Mouse (Mus musculus) CD4-positive, CD25-positive, alpha-beta regulatory T cell, adult 4 months (primary cell): ENCODE measurements around the gene Ufd1. TPM values are rescaled to one million over a fixed set of nuclear protein-coding genes. Genes with fewer than 3 reads are reported as not detected.
A peak's percentile ranks its signal among the peaks of the same experiment; 100 is the strongest.

ENCODE experiments used
- ATAC-seq: one replicate; pipeline ENCODE4 v1.8.0; 2017
- polyA plus RNA-seq, 2 experiments: library from polyadenylated mRNA; unstranded; fragments of 100-300 nt; shearing (Covaris generic); gene quantifications; one replicate each; pipeline ENCODE4 v1.2.1; 2017

Gene Ufd1
- polyA plus RNA-seq: 100 to 1,000 TPM; 118 to 162 TPM

DNA sequence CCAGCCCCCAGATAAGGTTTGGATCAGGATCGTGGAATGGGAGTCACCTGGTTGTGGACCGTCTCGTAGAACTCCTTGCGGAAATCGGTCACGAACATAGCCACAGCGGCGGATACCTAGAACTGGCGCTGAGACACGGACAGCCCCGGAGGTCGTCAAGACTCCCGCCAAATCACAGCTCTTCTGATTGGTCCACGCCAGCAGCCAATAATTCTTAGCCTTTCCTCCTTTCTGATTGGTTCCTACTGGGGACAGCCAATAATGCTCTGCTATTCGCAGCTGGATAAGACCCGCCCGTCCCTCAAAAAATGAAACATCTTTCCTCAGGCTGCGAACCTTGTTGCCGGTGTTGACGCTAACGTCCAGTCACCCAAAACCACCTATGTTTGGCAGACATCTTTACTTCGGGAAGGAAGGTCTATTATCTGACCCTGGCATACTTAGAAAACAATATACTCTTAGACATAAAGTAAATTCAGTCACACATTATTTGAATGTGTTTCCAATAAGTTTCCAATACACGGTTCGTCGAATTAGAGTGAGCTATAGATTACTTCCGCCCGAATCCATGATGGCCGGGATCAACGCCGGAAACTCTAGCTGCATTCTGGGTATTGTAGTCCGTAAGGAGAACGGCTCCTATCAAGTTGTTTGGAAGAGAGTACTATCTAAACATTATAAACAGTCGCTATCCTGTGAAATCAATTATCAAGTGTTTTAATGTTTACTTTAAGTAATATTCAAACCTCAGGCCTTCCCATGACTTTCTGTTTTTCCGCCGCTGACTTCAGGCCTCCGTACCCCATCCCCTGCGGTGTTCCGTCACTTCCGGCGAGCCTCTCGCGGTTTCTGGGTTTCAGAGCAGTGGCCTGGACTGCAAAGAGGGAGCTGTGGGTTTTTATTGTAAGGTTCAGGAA is at the start of gene Ufd1, which contains the start of gene Cdc45:
Ufd1 (plus strand) TSS at position 312 of the 917 bp plus-strand sequence.
Cdc45 (minus strand) TSS at position 520 of the 917 bp plus-strand sequence.
- ATAC-seq: peak; percentile 90

DNA sequence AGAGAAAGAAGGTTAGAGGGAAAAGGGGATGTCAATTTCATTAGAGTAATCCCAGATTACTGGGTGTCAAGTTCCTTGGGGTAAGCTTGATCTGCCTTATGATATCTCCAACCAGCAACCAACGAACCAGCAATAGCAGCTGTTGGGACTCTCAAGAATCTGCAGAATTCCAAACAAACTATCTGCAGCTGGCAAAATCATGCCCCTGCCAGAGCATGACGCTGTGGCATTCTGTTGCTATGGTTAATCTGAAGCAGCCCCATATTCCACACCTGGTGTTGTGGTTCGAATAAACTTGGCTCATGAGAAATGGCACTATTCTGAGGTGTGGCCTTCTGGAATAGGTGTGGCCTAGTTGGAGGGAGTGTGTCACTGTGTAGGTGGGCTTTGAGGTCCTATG is 48.6 kb upstream of the Ufd1 start:
- ATAC-seq: no peak

DNA sequence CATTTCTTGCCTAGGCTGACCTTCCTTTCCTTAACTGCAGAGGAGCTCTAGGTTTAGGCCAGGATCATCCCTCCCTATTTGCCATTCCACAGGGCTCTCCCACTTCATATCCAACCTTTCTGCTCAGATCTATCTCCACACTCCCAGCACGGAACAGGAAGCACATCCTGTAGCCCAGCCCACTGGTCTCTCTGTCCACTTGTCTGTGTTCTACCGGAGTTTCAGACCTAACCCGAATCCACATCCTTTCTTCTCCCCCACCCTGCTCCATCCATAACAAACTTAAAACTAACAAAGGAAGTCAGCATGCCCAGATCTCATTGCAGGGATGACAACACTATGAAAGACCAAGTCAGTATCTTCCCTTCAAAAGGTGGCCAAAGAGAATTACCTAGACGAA is 45.2 kb upstream of the Ufd1 start:
- no peak for ATAC-seq

DNA sequence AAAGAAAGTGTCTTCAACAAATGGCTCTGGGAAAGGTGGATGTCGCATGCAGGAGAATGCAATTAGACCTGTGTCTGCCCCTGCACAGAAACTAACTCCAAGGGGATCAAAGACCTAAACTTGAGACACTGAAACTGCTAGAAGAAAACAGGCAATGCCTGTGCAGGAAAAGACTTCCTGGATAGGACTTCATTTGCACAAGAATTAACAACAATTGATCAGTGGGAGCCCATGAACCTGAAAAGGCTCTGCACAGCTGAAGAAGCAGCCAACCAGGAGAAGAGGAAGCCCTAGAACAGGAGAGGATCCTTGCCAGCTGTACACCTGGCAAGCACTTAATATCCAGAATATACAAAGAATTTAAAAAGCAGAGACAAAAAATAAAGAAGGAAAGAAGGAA is 42.1 kb upstream of the Ufd1 start:
- no peak for ATAC-seq

DNA sequence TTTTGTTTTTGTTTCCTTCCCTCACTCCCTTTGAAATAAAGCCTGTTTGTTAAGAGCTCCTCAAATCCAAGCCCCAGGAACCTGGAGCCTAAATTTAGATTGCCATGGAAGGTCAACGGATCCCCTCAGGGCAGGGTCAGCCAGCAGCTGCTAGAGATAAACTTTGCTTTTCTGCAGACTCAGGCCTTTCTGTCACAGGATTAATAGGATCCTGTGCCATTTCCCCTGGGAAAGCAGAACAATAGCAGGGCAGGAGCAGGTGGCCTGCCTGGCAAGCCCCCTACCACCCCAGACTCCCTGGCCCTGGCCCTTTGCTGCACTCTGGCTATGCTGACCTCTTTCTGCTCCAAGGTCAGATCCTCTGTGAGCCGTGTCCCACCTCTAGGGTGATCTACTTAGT is 37.6 kb upstream of the Ufd1 start:
- ATAC-seq: no peak

DNA sequence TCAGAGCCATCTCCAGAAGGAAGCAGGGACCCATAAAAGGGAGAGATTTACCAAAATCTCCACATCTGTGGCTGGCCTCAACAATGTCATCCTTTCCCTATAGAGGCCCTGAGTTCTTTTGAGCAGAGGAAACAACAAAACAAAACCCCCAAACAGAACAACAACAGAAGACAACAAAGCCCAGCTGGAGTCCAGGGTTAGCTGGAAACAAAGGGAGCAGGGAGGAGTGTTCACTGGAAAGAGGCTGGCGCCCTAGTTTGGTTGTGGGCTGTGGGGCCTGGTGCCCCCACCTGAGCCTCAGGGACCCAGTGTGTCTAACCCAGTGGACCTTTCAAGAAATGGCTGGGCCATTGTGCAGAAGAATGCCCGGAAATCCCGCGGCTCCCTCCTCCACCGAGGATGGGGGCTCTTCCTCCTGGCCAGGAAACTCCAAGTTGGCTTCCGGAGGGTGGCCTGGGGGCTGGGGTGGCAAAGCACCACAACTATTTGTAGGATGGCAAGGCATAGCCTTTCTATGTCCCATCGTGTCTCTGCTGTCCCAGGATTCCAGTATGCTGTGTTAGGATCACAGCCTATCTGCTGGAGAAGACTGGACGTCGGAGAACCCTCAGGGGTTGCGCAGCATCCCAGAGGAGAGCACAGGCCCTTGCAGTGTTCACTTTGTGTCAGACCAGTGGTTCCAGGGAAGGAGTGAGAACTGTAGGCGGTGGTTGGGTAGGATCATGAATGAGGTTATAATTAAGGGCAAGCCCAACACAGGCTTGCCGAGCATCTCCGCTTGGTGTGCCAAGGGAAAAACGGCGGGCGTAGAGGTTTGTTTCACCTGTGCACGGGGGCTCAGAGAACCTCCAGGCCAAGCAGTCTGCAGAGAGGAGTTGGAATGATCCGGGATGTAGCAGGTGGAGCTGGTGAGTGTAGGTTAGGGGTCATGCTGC is 35.7 kb upstream of the Ufd1 start:
- no peak for ATAC-seq

DNA sequence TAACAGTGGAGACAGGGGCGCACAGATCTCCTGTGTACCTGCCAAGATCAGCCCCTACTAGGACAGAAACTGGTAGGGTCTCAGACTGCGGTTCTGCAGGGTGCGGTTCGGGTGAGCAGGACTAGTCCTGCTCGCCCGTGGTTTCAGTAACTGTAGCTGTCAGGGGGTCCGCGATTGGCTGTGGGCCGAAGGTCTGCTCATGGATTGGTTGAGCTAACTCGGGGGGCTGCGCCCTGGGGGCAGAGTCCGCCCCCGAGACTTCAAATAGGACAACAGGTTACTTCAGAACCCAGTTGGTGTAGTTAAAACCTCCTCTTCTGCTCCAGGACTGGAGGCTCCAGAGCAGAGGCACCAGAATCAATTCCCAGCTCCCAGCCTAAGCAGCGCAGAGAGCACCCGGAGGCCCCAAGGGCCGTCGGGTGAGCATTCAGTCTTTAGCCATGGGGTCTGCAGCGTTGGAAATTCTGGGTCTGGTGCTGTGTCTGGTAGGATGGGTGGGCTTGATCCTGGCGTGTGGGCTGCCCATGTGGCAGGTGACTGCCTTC is 35.0 kb upstream of the Ufd1 start, which contains the start of gene Cldn5:
Cldn5 (plus strand) TSS at position 292 of the 545 bp plus-strand sequence.
- ATAC-seq: no peak

DNA sequence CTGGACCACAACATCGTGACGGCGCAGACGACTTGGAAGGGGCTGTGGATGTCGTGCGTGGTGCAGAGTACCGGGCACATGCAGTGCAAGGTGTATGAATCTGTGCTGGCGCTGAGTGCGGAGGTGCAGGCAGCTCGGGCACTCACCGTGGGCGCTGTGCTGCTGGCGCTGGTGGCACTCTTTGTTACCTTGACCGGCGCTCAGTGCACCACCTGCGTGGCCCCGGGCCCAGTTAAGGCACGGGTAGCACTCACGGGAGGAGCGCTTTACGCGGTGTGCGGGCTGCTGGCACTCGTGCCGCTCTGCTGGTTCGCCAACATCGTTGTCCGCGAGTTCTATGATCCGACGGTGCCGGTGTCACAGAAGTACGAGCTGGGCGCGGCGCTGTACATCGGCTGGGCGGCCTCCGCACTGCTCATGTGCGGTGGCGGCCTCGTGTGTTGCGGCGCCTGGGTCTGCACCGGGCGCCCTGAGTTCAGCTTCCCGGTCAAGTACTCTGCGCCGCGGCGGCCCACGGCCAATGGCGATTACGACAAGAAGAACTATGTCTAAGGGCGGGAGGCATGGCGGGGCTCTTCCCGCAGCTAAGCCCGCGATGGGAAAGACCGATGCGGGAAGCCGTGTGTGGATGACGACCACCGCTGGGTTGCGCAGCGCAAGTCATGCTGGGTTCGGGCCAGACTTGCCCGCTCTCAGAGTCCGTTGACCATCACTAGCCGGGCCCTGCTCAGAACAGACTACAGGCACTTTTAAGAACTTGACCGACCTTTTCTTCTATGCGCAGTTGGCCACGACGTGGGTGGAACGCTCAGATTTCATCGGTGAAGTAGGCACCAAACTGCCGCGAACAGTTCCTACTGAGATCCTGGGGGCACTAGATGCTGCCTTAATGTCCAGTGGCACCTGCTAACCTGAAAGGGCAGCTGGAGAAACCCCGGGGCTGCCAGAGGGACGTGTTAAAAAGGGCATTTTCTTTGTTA is 34.2 kb upstream of the Ufd1 start:
- no peak for ATAC-seq

DNA sequence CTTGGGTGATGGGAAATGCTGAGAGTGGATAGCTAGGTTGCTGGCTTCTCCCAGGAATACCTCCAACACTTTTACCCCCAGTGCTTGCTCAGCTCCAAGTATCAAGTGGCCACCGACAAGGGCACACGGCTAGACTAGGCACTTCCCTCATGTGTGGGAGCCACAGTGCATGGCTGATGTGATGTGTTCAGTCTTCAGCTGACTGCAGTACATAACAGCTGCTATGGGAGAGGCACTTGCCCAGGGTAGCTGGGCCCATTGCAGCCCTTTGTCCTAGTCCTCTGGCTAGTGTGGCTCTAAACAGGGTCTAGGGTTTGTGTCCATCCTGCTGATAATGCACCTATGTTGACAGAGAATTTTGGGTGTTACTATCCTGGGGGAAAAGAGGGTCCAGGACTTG is 33.1 kb upstream of the Ufd1 start:
- no peak for ATAC-seq

DNA sequence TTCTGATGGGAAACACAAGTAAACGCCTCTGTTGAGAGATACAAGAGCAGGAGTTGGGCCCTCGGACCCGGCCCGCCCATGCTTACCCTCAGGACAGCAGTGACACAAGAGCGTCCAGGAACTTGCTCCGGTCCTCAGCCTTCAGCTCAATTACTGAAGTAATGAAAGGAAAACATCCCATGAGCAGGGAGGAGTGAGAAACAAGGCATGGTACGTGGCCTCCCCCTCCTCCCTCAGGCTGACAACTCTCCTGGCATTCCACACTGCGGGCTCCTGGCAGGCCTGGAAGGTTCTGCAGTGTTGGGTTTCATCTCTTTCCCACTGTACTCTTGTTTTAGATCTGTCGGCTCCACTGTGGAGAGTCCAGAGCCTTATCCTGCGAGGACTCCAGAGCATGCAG is 29.8 kb upstream of the Ufd1 start:
- ATAC-seq: no peak

DNA sequence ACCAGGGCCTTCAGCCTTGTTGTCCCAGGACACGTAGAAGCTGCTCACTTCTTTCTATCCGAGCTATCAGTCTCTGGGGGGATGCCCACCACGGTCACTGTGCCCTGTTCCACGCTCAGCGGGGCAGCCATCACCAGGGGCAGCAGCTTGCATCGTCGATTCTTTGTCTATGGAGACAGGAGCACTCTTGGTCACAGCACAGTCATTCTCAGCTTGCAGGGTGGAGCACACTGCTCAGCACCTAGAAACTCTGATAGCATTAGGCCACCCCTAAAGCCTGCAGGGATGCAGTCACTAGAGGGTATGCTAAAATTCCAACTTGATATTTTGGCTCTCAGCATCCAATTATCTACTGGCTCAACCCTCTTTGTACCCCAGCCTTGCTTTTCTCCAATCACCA is 26.6 kb upstream of the Ufd1 start:
- no peak for ATAC-seq

DNA sequence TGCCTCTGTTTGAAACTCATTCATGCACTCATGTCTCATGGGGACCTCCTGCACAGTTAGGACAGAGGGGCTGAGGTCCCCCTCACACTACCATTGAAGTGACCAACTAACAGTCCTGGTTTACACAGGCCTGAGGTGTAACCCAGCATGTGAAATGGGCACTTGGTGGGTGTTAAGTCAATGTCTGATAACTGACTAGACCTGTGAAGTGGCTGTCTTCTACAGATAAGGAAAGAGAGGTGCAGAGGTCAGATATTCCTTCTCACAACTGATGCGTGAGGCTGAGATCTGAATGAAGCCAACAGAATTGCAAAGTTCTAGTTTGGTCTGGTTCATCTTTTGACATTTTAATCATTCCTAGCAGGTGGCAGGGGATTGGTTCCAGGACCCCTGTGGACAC is 26.1 kb upstream of the Ufd1 start:
- no peak for ATAC-seq

DNA sequence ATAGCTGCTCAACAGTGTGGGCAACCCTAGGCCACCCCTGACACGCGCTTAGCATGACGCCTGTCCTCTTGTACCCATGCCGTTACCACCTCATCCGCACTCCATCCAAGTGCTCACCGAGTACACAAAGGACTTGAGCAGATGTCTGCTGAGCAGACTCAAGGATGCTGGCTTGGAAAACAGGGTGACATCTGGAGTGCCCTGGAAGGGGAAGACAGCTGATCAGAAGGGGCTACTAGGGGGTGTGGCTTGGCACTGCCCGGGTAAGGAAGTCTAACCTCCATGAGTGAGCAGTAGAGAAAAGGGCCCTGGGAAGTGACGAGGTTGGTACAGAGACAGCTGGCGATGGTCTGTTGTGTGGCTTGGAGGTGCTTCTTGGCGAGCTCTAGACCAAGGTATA is 24.9 kb upstream of the Ufd1 start:
- ATAC-seq: no peak

DNA sequence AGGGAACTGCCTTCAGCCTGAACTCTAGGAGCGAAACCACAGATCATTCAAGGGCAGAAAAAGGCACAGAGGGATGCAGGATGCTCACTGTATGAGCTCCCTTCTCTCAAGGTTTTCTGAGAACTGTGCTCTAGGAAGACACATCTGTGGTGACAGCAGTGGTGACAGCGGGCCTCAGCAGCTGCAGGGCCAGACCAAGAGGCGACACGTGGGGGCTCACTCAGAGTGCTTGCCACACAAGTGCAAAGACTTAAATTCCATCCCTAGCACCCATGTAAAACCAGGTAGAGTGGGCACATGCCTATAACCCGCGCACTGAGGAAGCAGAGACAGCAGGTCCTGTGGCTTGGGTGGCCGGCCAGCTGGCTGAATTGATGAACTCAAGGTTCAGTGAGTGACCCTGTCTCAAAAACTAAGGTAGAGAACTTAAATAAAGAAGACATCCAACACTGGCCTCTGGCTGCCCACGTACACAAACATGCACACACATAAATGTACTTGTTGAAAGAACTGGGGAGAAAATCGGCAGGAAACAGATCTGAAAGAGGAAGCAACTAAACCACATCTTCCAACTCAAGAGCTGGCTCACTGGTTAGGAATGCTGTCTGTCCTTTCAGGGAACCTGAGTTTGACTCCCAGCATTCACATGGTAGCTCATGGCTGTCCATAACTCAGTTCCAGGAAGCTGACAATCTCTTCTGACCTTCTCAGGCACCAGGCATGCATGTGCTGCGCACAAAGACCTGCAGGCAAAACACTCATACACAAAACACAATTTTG is 22.8 kb upstream of the Ufd1 start:
- ATAC-seq: no peak

DNA sequence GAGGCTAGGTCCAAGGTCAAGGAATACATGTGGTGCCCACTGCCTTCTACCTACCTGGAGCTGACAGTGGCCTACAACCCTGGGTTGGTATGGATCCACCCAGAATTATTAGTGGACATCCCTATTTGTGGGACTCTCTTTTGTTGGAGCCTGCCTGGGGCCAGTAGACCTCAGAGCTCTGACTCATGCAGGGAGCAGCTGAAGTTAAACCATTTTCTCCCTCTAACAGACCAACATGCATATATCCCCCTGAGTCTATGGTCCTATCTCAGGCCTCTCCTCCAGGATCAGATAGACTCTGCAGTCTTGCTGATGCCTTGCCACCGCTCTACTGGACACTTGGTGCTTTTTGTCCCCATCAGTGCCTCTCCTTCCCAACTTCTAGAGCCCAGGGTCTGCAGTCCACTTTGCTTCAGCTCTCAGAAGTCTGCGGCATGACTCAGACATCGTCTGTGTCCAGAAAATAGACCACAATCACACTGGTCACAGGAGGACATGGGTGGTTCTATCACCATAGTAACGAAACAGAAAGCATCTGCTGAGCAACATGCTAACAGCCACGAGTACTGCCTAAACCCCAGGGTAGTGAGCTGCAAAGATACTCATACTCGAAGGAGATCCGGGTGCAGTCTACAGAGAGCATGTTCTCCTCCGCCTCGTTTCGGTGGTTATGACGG is 16.2 kb upstream of the Ufd1 start:
- ATAC-seq: no peak

DNA sequence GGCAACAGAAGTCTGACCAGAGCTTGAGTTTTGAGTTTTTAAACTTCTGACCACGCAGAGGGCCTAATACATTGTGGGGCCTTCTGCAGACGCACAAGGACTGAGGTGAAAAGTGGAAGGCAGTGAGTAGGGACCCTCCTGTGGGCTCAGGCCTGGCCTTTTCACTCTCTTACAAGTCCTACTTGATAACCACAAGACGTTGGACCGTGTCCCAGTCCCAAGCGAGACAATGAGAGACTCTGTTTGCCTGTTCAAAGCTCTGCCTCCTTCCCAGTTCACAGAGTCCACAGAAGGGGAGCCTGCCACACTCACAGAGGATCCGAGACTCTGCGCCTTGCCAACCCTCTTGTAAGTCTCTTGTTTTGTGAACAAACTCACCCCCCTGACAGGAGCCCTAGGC is 14.9 kb upstream of the Ufd1 start:
- ATAC-seq: no peak

DNA sequence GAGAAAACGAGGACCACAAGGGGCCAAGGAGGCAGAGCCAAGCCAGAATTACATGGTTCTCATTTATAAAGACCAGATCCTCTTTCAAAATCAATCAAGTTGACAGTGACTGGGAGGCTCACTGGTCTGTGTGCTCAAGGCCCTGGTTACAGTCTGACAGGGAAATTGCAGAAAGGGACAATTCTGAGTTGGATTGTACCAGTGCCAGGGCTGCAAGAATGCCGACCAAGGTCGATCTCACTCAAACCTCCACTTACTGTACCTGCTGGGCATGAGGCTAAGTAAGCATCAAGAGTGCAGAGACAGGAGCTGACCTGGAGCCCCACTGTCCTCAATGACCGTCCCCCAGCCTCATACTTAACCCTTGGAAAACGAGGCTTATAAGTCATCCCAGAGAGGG is 13.4 kb upstream of the Ufd1 start:
- no peak for ATAC-seq

DNA sequence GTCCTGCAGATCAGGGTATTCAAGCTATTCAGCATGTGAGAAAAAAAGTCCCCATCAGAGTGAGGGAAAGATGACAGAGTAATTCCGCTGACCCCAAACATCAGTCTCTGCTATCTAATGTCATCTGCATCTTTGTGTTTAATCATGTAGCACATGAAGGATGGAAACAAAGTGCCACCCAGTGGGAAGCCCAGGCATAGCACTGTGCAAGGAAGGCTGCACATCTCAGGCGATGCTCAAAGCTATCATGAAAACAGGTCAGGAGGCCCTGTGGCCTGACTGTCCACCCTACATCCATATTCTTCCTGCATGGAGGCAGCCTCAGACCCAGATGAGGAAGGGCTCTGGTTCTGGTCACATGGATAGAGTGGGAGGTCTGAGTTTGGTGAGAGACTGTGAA is 12.7 kb upstream of the Ufd1 start:
- ATAC-seq: no peak

DNA sequence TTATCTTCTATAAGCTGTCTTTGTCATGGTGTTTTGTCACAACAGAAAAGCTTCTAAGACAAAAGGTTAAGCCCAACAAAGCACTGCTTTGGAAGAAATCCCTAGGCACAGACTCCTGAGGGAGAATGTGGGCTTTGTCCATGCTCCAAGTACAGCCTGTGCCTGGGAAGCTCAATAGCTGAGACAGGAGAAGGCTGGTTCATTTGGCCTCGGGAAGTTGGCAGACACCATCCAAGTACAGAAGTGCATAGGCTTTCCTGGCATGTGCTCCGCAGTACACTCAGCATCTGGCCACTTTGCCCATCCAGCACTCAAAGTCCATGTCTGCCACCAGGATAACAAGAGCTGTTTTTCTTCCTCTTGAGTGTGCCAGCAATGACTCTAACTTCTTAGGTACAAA is 5.8 kb upstream of the Ufd1 start:
- no peak for ATAC-seq

DNA sequence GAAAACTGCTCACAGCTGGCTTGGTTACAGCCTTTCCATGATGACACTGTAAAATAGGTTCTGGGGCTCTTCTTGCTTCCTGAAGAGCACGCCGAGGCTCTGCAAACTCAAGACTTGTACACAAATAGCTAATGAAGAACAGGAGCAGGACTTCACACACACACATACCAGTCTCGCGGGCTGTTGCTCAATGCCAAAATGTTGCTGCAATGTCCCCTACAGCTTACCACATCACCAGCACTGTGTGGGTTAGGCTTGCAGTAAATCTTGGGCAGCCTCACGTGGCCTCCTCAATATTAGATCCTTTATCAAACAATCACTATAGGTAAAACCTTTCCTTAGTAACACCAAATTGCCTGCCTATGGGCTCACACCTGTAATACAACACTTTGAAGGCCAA is 2.6 kb upstream of the Ufd1 start:
- ATAC-seq: no peak
